14 mouse cellular contexts compared by ENCODE assay signal in the genomic region with DNA sequence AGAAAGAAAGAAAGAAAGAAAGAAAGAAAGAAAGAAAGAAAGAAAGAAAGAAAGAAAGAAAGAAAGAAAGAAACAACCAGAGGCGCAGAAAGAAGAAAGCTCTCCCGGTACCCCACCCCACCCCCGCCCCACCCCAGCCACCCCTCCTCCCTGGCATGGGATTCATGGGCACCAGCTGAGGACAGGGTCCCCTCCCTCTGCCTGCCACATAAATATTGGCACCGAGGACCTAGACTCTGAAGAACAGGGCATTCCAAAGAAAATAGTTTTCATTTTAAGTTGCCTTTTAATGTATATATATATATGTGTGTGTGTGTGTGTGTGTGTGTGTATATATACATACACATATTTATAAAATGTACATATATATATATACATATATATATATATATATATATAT. TPM values are rescaled to one million over a fixed set of nuclear protein-coding genes. Genes with fewer than 3 reads are reported as not detected.
DNase-seq lines count a peak whose midpoint lies in the region; ATAC-seq and TF ChIP-seq lines count a peak whose summit lies in the region.
"Had no signal": no experiment of that assay in that cellular context is flagged by ENCODE, and none has a peak within 500 bp of the region (broad histone marks: within the 10 kb centered on the region; RNA-seq: fewer than 3 reads in every experiment).

No protein-coding gene starts in this region.

- peak overlapping the region; percentile 63 for H3K4me3 ChIP-seq in cerebellum, adult 2 months (replicated peaks; ENCODE audit: insufficient read depth, low read depth, low read length)
- peak overlapping the region; percentile 47; the same call in 1 of the 2 replicates for H3K4me3 ChIP-seq in layer of hippocampus, adult 2 months
- H3K4me3 ChIP-seq in forebrain, embryonic 16.5 days (replicated peaks; ENCODE audit: low read length), result peak overlapping the region; percentile 48
- 0 out of 2 replicates have a peak overlapping the region, but pooled peaks have one; percentile 31 for H3K4me3 ChIP-seq in neural tube, embryonic 14.5 days (ENCODE audit: low read depth, low read length)
- H3K4me3 ChIP-seq: erythroblast, embryonic 14.5 days; limb, embryonic 12.5 days; megakaryocyte, embryonic 14.5 days had no signal

- H3K9ac ChIP-seq in forebrain, embryonic 16.5 days (replicated peaks; ENCODE audit: low read depth, low read length), result 0 out of 2 replicates have a peak overlapping the region, but pooled peaks have one; percentile 62
- H3K9ac ChIP-seq in neural tube, embryonic 14.5 days (replicated peaks; ENCODE audit: low read depth, low read length), result no peak overlapping the region
- H3K9ac ChIP-seq: limb, embryonic 12.5 days; liver, embryonic 14.5 days had no signal

- peak overlapping the region; percentile 68 for H3K4me2 ChIP-seq in forebrain, embryonic 16.5 days (ENCODE audit: low read length)
- peak overlapping the region; percentile 49; the same call in 1 of the 2 replicates for H3K4me2 ChIP-seq in neural tube, embryonic 14.5 days (ENCODE audit: low read depth, low read length)
- H3K4me2 ChIP-seq: limb, embryonic 12.5 days had no signal

- H3K27ac ChIP-seq in cerebellum, adult 2 months (ENCODE audit: insufficient read depth, low read length), result no peak overlapping the region
- peak overlapping the region; percentile 92 for H3K27ac ChIP-seq in layer of hippocampus, adult 2 months
- H3K27ac ChIP-seq in forebrain, embryonic 16.5 days (ENCODE audit: low read length), result peak overlapping the region; percentile 99
- H3K27ac ChIP-seq in neural tube, embryonic 14.5 days (ENCODE audit: low read depth, low read length), result peak overlapping the region; percentile 93
- H3K27ac ChIP-seq: limb, embryonic 12.5 days; liver, embryonic 14.5 days had no signal

- H3K27me3 ChIP-seq in cerebellum, adult 2 months (ENCODE audit: control insufficient read depth, insufficient read depth, low read length), result no peaks in the 10 kb centered on the region
- H3K27me3 ChIP-seq in forebrain, embryonic 16.5 days (replicated peaks; ENCODE audit: control insufficient read depth, insufficient read depth, low read length), result no peaks in the 10 kb centered on the region
- no peaks in the 10 kb centered on the region for H3K27me3 ChIP-seq in neural tube, embryonic 14.5 days (ENCODE audit: control insufficient read depth, insufficient read depth, low read length)

- 3% methylated on average over 4 of the region's 4 CpGs for WGBS in cerebellum, adult 2 months
- WGBS in forebrain, embryonic 16.5 days, result 22% methylated on average over 4 of the region's 4 CpGs
- WGBS in neural tube, embryonic 14.5 days, result 50% methylated on average over 4 of the region's 4 CpGs

- ATAC-seq in forebrain, embryonic 16.5 days, result peak; percentile 30
- ATAC-seq in neural tube, embryonic 14.5 days (ENCODE audit: low read depth), result no peak
- ATAC-seq: lung, postnatal 0 days had no signal

- no peak for TF ChIP-seq POLR2A in cerebellum, adult 2 months (IDR thresholded peaks at IDR 0.05; ENCODE audit: borderline replicate concordance, insufficient read depth, low read length)

- H3K36me3 ChIP-seq in forebrain, embryonic 16.5 days (ENCODE audit: control insufficient read depth, insufficient read depth), result 0 out of 2 replicates have a peak, but pooled peaks cover 2% of the 10 kb centered on the region
- H3K36me3 ChIP-seq in neural tube, embryonic 14.5 days (ENCODE audit: control insufficient read depth, insufficient read depth, low read length), result no peaks in the 10 kb centered on the region
- H3K36me3 ChIP-seq: limb, embryonic 12.5 days had no signal

- no peak for DNase-seq in cerebellum, adult 2 months
- DNase-seq in cerebellum, adult 11-12 months, result no peak
- no peak for DNase-seq in layer of hippocampus, adult 2 months (ENCODE audit: low spot score in 2 of 2)
- no peak for DNase-seq in layer of hippocampus, postnatal 36 days
- no peak for DNase-seq in heart, adult 9 months (ENCODE audit: low spot score in 2 of 2)
- DNase-seq in adrenal gland, postnatal 25 days, result no peak
- DNase-seq: thymus, adult 2 months had no signal

- TF ChIP-seq CTCF in cerebellum, adult 2 months (IDR thresholded peaks at IDR 0.05; ENCODE audit: borderline replicate concordance, insufficient read depth, low read depth, low read length), result no peak
- TF ChIP-seq CTCF in layer of hippocampus, adult 2 months (conservative IDR thresholded peaks at IDR 0.05), result no peak

- peaks cover 7% of the 10 kb centered on the region for H3K4me1 ChIP-seq in cerebellum, adult 2 months (ENCODE audit: control insufficient read depth, insufficient read depth, low read length)
- peaks cover 56% of the 10 kb centered on the region for H3K4me1 ChIP-seq in forebrain, embryonic 16.5 days (replicated peaks; ENCODE audit: control insufficient read depth, insufficient read depth, low read length)
- peaks cover 15% of the 10 kb centered on the region for H3K4me1 ChIP-seq in neural tube, embryonic 14.5 days (ENCODE audit: control insufficient read depth, insufficient read depth, low read length)
- H3K4me1 ChIP-seq: limb, embryonic 12.5 days had no signal

- H3K9me3 ChIP-seq in forebrain, embryonic 16.5 days (ENCODE audit: control insufficient read depth, low read length), result no peaks in the 10 kb centered on the region
- H3K9me3 ChIP-seq in neural tube, embryonic 14.5 days (ENCODE audit: control insufficient read depth, low read length), result no peaks in the 10 kb centered on the region
- H3K9me3 ChIP-seq: limb, embryonic 12.5 days had no signal

RNA-seq across cellular contexts. Expression of gene Ngdn, which starts 37.8 kb away (rescaled TPM):
- 49.4 and 50.4 TPM in 2 replicates for polyA plus RNA-seq in cerebellum, adult 2 months (2012; rRNA removed)
- total RNA-seq in layer of hippocampus, adult 2 months (2021), result 10 to 100 TPM; 30.3 to 34.9 TPM
- total RNA-seq in layer of hippocampus, postnatal 36 days (2021), result 10 to 100 TPM; 30.7 to 33.8 TPM
- 58.8 and 61.2 TPM in 2 replicates for polyA plus RNA-seq in forebrain, embryonic 16.5 days (2015; fragmentation: Nextera tagmentation; extraction: Ambion mirVana)
- 44.9 and 50.9 TPM in 2 replicates for polyA plus RNA-seq in neural tube, embryonic 14.5 days (2014; fragmentation: Nextera tagmentation; extraction: Ambion mirVana)
- 38.3 and 39.8 TPM in 2 replicates for total RNA-seq in adrenal gland, postnatal 25 days (2021)

RNA-seq across cellular contexts. Expression of gene Zfhx2, which starts 39.1 kb away (rescaled TPM):
- polyA plus RNA-seq in cerebellum, adult 2 months (2012; rRNA removed), result 10.7 and 11.0 TPM in 2 replicates
- 10 to 100 TPM; 55.5 to 67.3 TPM for total RNA-seq in layer of hippocampus, adult 2 months (2021)
- total RNA-seq in layer of hippocampus, postnatal 36 days (2021), result 10 to 100 TPM; 52.0 to 64.3 TPM
- polyA plus RNA-seq in forebrain, embryonic 16.5 days (2015; fragmentation: Nextera tagmentation; extraction: Ambion mirVana), result 21.5 and 32.9 TPM in 2 replicates
- polyA plus RNA-seq in neural tube, embryonic 14.5 days (2014; fragmentation: Nextera tagmentation; extraction: Ambion mirVana), result 23.9 and 27.3 TPM in 2 replicates
- total RNA-seq in adrenal gland, postnatal 25 days (2021), result 9.1 and 9.9 TPM in 2 replicates

RNA-seq across cellular contexts. Expression of gene Thtpa, which starts 41.5 kb away (rescaled TPM):
- 12.8 and 13.8 TPM in 2 replicates for polyA plus RNA-seq in cerebellum, adult 2 months (2012; rRNA removed)
- total RNA-seq in layer of hippocampus, adult 2 months (2021), result 10 to 100 TPM; 19.3 to 23.7 TPM
- 10 to 100 TPM; 18.2 to 19.6 TPM for total RNA-seq in layer of hippocampus, postnatal 36 days (2021)
- polyA plus RNA-seq in forebrain, embryonic 16.5 days (2015; fragmentation: Nextera tagmentation; extraction: Ambion mirVana), result 55.2 and 56.6 TPM in 2 replicates
- polyA plus RNA-seq in neural tube, embryonic 14.5 days (2014; fragmentation: Nextera tagmentation; extraction: Ambion mirVana), result 29.3 and 32.0 TPM in 2 replicates
- total RNA-seq in adrenal gland, postnatal 25 days (2021), result 16.2 and 21.6 TPM in 2 replicates

RNA-seq across cellular contexts. Expression of gene Ap1g2, which starts 53.3 kb away (rescaled TPM):
- polyA plus RNA-seq in cerebellum, adult 2 months (2012; rRNA removed), result 18.6 and 19.1 TPM in 2 replicates
- total RNA-seq in layer of hippocampus, adult 2 months (2021), result 10 to 100 TPM; 15.4 to 19.3 TPM
- total RNA-seq in layer of hippocampus, postnatal 36 days (2021), result 10 to 100 TPM; 17.4 to 19.2 TPM
- polyA plus RNA-seq in forebrain, embryonic 16.5 days (2015; fragmentation: Nextera tagmentation; extraction: Ambion mirVana), result 13.3 and 16.5 TPM in 2 replicates
- 5.4 and 7.0 TPM in 2 replicates for polyA plus RNA-seq in neural tube, embryonic 14.5 days (2014; fragmentation: Nextera tagmentation; extraction: Ambion mirVana)
- 27.4 and 32.8 TPM in 2 replicates for total RNA-seq in adrenal gland, postnatal 25 days (2021)

RNA-seq across cellular contexts. Expression of gene Myh7, which starts 58.6 kb away (rescaled TPM):
- polyA plus RNA-seq in cerebellum, adult 2 months (2012; rRNA removed), result 4.4 and 6.9 TPM in 2 replicates
- 1 to 10 TPM; 8.3 TPM for total RNA-seq in layer of hippocampus, adult 2 months (2021)
- 1 to 10 TPM; 7.9 to 9.2 TPM for total RNA-seq in layer of hippocampus, postnatal 36 days (2021)
- 6.9 and 7.4 TPM in 2 replicates for polyA plus RNA-seq in forebrain, embryonic 16.5 days (2015; fragmentation: Nextera tagmentation; extraction: Ambion mirVana)
- 4.5 and 4.8 TPM in 2 replicates for polyA plus RNA-seq in neural tube, embryonic 14.5 days (2014; fragmentation: Nextera tagmentation; extraction: Ambion mirVana)
- not detected in 2 replicates for total RNA-seq in adrenal gland, postnatal 25 days (2021)
- polyA plus RNA-seq: erythroblast, embryonic 14.5 days had no signal
